Mouse (Mus musculus) layer of hippocampus, adult 11-12 months (tissue): ENCODE data around the gene Kcnk15.

ENCODE experiments used
- DNase-seq: peaks from one replicate; pipeline ENCODE4 v3.0.0; 2022; ENCODE audit warnings: low spot score

The Kcnk15 gene

DNA sequence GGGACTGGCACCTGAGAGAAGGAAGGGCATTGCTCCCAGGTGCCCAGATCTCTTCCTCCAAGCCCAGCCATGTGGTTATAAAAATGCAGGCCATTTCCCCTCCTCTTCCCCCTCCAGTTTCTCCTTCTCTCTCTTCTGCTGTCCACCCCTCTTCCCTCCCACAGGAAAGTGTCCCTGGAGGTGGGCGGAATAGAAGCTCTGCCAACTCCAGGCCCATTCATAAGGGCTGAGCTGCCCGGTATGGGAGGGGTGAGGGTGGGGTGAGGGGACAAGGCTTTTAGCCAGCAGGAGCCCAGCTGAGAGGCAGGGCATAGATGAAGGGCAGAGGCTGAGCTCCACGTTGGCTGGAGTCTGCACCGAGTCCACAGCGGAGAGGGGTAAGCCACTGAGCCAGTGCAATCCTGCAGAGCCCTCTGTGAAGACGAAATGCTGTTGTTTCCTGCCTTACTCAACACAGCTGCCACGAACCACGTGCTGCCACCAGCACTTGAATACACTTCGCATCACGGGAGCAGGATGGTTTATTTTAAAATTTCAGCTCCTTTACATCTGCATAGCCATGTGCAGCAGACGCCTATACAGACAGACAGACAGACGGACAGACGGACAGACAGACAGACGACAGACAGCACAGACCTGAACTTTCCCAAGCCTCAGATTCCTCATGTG, 23.5 kb downstream of the Kcnk15 start:
- no peak for DNase-seq

DNA sequence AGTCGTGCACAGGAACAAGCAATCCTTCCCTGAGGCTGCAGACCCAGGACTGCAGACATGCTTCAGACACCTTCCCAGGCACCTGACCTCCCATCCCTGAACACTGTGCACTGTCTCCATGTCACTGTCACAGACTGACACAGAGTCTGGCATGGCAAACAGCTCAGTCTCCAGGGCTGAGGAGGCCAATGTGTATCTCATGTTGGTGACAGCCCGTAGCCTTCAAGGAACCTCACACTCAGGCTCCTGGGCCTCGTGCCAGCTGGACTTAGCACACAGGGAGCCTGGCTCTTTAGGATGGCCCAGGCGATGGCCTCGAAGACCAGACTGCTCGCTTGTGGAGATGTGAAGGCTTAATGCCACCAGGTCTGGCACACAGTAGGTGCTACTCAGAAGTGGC, 27.4 kb downstream of the Kcnk15 start:
- no peak for DNase-seq

DNA sequence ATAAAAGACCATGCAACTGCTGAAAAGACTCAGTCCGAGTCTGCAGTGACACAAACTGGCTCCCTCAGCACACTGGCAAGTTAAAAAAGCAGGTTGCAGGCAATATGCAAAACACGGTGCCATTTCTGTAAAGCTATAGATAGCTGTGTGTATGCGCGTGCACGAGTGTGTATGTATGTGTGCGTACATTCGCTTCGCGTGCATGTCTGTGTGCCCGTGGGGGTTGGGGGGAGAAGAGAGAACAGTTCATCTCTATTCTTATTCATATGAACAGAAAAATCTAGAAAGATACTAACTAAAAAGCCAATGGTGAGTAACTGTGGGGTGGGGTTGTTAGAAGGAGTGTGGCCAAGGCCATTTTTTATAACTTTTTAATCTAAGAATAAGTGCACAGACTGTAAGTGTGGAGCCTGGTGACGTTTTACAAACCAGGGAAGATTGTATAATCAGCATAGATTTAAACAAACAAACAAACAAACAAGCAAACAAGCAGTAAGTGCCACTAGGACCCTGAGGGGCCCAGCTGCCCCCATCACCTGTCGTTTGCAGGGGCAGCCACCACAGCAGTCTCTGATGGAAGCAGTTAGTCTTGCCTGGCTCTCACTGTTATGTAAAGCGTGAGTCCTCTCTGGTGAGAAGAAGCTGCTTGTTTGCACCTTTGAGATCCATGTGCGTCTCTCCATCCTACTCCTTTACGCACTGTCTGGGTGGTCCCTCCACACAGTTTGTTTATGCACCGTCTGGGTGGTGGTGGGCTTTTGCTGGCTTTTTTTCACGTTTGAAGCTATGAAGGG, 29.6 kb downstream of the Kcnk15 start:
- DNase-seq = no peak

DNA sequence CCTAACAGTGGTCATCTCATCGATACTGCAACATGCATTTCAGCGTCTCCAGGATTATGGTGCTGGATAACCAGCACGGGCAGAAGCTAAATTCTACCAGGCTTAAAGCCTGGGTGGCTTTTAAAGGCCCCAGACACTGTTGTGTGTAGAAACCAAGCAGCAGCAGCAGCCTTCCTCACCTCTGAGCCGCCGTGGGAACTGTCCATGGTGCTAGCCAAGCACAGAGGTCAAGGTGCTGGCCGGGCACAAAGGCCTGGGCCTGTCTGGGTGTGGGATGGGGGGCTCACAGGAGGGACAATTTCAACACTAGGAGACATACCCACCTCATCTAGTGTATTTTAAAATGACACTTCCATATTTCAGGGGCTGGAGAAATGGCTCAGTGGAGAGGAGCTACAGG, 36.0 kb downstream of the Kcnk15 start:
- DNase-seq = no peak

DNA sequence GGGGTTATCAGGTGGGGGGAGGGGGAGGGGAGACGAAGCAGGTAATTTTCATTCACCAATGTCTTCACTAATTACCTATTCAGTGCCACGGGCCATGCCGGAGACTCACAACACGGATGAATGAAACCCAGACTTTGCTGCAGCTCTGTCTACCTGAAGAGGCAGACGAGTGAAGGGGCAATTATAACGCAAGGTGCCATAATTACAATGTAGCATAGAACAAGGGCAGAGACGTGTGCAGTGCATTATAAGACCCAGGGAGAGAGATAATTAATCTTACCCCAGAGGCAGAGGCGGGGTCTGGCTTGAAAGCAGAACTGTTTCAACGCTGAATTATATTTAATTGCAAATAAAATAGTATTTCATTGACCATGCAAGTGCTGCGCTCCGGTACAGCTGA, 37.1 kb downstream of the Kcnk15 start:
- DNase-seq = no peak

DNA sequence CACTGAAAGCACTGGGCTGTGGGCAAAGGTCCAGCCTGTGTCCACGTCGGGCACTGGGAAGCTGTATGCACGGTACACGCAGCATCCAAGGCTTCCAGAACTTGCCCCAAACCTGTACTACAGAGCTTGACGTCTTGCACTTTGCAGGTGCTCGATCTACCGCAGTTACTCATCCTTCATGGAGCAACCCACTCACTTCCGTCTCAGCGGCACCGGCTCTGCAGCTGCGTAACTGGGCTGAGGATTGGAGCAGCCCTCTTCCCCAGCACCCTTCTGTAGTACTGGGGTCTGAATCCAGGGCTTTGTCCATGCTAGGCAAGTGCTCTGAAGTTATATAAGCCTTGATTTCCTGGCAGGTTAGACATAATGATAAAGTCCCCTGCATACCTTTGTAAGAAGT, 37.8 kb downstream of the Kcnk15 start:
- DNase-seq = no peak

DNA sequence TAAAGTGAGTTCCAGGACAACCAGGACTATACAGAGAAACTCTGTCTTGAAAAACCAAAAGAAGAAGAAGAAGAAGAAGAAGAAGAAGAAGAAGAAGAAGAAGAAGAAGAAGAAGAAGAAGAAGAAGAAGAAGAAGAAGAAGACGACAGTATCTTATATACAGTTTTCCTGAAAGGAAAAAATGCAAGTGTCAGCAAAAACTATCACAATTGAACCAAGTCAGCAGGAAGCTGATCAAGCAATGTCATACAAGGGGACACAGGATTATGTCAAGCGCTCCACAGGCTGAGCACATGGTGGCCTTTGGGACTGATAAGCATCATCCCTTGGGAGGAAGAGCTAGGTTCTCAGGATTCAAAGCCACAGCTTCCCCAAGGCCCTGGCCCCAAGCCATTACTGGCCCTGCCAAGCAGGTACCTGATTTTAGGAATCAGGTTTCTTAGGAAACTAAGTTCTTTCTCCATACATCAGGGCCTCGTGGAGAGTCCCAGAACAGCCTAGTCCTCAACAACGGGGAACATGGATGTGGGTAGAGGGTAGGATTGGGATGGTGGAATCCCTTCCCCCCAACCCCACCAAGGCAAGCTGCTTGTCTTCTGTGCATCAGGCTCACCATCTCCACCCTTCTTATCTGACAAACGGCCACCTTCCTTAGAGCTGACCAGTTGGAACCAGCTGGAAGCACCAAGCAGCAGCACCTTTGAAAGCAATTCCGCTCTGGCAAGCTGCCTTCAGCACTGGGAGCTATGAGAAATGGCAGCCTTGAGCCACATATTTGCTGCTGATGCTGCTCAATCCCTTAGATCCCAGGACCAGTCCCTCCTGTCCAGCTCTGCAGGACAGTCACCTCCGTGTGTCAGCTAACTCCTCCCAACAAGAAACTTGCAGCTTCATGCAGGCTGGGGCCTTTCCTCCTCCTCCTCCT, 40.3 kb downstream of the Kcnk15 start:
- no peak for DNase-seq

DNA sequence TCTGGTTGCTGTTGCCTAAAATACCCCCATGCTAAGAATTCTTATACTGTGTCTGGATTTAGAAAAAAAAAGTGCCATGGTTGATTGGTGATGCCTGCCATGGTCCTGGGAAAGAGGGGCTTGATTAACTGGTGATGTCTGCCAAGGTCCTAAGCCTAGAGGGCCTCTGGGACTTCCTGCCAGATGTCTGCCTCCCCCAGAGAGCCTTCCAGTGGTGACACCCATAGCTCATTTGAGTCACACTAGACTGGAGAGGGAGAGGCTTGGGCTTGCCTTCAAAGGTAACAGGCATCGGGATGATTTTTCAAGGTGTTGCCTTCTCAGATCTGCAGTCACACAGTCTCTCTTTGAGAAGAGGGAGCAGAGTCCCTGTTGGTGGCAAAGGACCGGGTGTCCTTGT, 41.7 kb downstream of the Kcnk15 start:
- DNase-seq = no peak

DNA sequence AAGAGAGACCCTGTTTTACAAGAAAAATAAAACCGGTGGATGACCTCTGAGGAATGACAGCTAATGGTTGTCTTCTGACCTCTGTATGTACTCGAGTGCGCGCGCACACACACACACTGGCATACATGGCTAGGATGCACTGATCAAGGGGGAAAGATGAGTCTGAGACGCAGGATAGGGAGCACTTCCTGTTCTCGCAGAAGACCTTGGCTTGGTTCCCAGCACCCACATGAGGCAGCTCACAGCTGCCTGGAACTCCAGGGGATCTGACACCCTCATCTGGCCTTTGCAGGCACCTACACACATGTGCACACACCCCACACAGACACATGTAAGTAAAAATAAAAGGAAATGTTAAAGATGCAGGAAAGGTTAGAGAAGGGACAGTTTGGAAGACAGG, 43.6 kb downstream of the Kcnk15 start:
- no peak for DNase-seq

DNA sequence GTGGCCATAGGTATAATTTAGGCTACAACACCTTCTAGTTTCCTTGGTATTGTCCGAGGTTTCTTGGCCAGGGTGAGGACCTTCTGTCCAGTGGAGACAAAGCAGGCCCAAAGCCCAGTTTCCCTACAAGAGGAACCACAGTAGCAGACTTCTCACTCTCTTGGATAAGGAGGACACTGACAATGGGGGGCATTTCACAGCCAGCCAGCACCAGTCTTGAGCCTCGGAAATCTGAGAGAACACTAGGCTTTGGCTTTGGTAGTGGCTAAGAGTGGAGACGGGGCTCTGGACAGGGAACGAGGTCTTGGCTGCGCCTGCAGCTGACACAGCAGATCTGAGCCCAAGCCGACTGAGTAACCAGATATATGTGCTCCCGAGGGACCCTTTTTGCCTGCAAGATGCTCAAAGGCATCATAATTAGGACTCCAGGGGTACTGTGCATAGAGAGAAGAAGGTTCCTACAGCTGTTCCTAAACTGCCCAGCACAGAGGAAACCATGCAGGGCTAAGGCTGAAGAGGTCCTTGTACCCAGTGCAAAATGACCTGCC, 44.6 kb downstream of the Kcnk15 start:
- no peak for DNase-seq

DNA sequence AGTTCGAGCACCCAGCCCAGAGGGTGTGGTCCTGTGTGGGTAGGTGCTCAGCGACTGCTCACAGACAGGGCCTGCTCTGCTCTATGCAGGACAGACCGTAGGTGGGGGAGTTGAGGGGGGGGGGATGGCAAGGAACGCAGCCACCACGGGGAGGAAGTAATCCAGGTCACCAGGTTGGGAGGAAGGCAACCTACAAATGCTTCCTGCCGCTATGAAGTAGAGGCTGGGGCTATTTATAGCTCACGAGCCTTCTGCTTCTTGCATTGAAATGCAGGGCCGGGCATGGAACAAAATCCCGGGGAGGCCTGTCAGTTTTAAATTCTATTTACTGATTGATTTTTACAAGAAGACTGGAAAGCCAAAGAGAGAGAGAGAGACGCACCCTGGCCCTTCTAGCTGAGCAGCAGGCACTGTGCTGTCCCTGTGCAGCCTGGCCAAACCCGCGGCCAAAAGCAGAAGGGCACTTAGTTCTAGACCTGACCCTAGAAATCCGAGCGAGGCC, 46.5 kb downstream of the Kcnk15 start:
- no peak for DNase-seq

DNA sequence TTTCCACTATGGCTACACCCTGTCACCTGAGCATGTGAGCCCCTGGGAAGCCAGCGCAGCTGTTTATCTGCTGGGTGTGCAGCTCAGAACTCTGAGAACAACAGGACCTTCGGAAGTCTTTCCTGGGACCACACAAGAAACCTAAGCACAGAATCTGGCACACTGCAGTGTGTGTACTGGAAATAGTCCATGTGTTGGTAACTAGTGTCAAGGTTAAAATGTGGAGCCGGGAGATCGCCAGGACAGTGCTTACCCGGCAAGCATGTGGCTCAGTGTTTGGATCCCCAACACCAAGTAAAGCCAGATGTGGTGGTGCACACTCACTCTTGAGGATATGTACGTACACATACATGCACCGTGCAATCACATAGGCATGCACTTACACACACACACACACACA, 47.6 kb downstream of the Kcnk15 start:
- DNase-seq = no peak

DNA sequence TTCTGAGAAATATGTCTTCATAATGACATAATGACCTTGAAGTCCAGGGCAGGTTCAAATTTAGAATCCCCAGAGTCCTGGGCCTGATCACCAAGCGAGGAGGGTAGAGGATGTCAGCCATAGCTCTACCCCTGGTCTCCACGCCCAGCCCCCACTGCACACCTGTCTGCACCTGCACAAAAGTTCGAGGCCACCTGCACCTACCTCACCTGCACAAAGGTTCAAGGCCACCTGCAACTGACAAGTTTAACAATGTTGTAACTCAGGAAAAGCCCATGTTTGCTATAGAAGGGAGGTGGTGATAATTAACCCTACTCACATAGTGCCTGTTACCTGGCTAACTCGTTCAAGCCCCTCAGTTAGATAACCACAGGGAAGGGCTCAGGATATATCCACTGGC, 49.0 kb downstream of the Kcnk15 start:
- DNase-seq = no peak

DNA sequence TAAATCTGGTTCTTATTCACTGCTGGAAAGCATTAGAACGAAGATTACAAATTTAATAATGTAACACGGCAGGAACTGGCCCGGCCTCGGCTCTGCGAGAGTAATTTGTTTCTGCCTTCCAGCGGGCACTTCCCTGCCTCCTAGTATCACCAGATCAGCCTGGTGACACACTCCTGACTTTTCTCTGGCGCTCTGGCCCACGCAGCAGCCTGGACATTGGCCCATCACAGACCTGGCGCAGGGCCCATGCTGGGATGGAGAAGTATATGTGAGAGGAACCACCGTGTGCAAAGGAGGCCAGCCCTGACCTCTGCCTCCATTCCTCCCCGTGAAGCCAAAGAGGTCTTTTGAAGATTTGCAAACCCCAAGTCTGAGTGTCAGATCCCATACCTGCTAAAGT, 50.0 kb downstream of the Kcnk15 start:
- no peak for DNase-seq

DNA sequence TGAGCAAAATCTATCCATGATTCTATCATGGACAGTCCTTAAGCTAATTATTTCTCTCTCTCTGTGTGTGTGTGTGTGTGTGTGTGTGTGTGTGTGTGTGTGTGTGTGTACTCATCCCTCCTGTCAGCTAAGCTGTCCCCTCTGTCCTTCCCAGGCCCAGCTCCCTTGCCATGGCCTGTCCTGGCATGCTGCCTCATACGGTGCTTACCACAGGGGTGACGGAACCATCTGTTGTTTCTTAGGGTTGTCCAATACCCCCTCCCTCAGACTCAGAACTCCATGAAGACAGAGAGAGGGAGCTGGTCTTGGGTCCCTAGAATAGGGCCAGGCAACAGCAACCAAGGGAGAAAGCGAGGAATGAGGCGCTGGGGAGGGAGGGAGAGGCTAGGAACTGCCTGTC, 50.9 kb downstream of the Kcnk15 start:
- DNase-seq = no peak

DNA sequence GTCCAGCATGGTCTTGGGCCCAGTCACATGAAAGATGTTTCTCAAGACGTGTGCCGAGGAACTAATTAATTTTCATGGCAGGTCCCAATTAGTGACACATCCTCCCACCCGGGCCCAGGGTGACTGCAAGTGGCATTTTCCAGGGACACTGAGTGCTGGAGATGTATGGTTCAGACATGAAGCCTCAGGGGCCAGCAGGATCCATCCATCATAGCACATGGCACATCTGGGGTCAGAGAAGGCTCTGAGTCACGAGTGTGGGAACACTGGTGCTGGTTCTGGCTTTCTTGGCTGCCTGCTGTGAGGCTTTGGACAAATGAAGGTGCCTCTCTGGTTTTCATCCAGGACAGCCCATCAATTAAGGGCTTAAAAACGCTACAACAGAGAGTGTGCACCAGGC, 53.7 kb downstream of the Kcnk15 start:
- DNase-seq = no peak
